Mouse (Mus musculus) thymus, postnatal 10 days (tissue): Measurements from ENCODE around the gene Cd37.

Experiments used
- DNase-seq, 2 experiments: peaks; one replicate each; pipeline ENCODE4 v3.0.0; 2021; ENCODE audit warnings: low spot score in 2 of 2

The Cd37 gene

GRCm38 (mm10) chr7:45234922-45235571 is 3.9 kb downstream of the Cd37 start:
- DNase-seq = no peak

- DNase-seq = no peak
Measured at GRCm38 (mm10) chr7:45234333-45234841, 4.5 kb downstream of the Cd37 start.

- DNase-seq = no peak
Measured at GRCm38 (mm10) chr7:45233580-45234332, 5.2 kb downstream of the Cd37 start.

GRCm38 (mm10) chr7:45232716-45233465 is 6.0 kb downstream of the Cd37 start:
- no peak for DNase-seq

- no peak for DNase-seq
Measured at GRCm38 (mm10) chr7:45231941-45232340, 7.0 kb downstream of the Cd37 start.

GRCm38 (mm10) chr7:45231192-45231591 is 7.7 kb downstream of the Cd37 start:
- DNase-seq = no peak

GRCm38 (mm10) chr7:45229459-45230203 is 9.3 kb downstream of the Cd37 start:
- DNase-seq = no peak

- no peak for DNase-seq
Measured at GRCm38 (mm10) chr7:45229046-45229445, 9.9 kb downstream of the Cd37 start.

- no peak for DNase-seq
Measured at GRCm38 (mm10) chr7:45228548-45228947, 10.4 kb downstream of the Cd37 start.

- DNase-seq = no peak
Measured at GRCm38 (mm10) chr7:45226421-45226820, 12.5 kb downstream of the Cd37 start.

GRCm38 (mm10) chr7:45224826-45225225 is 14.1 kb downstream of the Cd37 start:
- DNase-seq = no peak

GRCm38 (mm10) chr7:45221680-45222079 is 17.2 kb downstream of the Cd37 start:
- no peak for DNase-seq

GRCm38 (mm10) chr7:45216442-45217183 is 22.3 kb downstream of the Cd37 start:
- DNase-seq = no peak

GRCm38 (mm10) chr7:45215673-45216441 is 23.1 kb downstream of the Cd37 start, which contains the start of gene Tead2:
TSS of gene Tead2 (plus strand) at chr7:45215753.
- DNase-seq = no peak

- no peak for DNase-seq
Measured at GRCm38 (mm10) chr7:45213708-45214107, 25.2 kb downstream of the Cd37 start.

- no peak for DNase-seq
Measured at GRCm38 (mm10) chr7:45212356-45212755, 26.6 kb downstream of the Cd37 start.

GRCm38 (mm10) chr7:45211851-45212251 is 27.1 kb downstream of the Cd37 start, which contains the start of gene Dkkl1:
TSS of gene Dkkl1 (minus strand) at chr7:45212147.
- no peak for DNase-seq

- no peak for DNase-seq
Measured at GRCm38 (mm10) chr7:45211070-45211469, 27.8 kb downstream of the Cd37 start.

- DNase-seq = no peak
Measured at GRCm38 (mm10) chr7:45208260-45208659, 30.7 kb downstream of the Cd37 start.
